Mouse (Mus musculus) liver, embryonic 11.5 days (tissue): ENCODE data around the gene Lrch4. TPM values are rescaled to one million over a fixed set of nuclear protein-coding genes. Genes with fewer than 3 reads are reported as not detected.

Source experiments
- polyA plus RNA-seq: library from polyadenylated mRNA; unstranded; fragments of >200 nt; fragmentation: Nextera tagmentation; extraction: Ambion mirVana; gene quantifications from 2 replicates; pipeline ENCODE4 v1.2.1, GENCODE M21; 2014

The Lrch4 gene
- polyA plus RNA-seq, 1 experiment from 2014 or later = 54.5 TPM

Other genes starting within 250 kb of the Lrch4 start
- 0.39 and 0.49 TPM in 2 replicates for gene Zan, start 152.1 kb upstream of the Lrch4 start, polyA plus RNA-seq
- gene Pop7, start 126.6 kb upstream of the Lrch4 start, polyA plus RNA-seq = 61.4 and 70.6 TPM in 2 replicates
- 7.0 and 9.0 TPM in 2 replicates for gene Gigyf1, start 110.6 kb upstream of the Lrch4 start, polyA plus RNA-seq
- gene Epo, start 95.9 kb upstream of the Lrch4 start, polyA plus RNA-seq = 4.6 and 7.8 TPM in 2 replicates
- 306 and 319 TPM in 2 replicates for gene Gnb2, start 95.6 kb upstream of the Lrch4 start, polyA plus RNA-seq
- 0.70 and 0.79 TPM in 2 replicates for gene Actl6b, start 75.6 kb upstream of the Lrch4 start, polyA plus RNA-seq
- gene Tfr2, start 59.3 kb upstream of the Lrch4 start, polyA plus RNA-seq = 60.5 and 65.4 TPM in 2 replicates
- gene Mospd3, start 28.1 kb upstream of the Lrch4 start, polyA plus RNA-seq = 58.5 and 59.7 TPM in 2 replicates
- 43.9 and 49.2 TPM in 2 replicates for gene Pcolce, start 15.3 kb upstream of the Lrch4 start, polyA plus RNA-seq
- gene Fbxo24, start 119 bp upstream of the Lrch4 start, polyA plus RNA-seq = 0.18 TPM in 1 of 2 replicates, not detected in the other
- 11.6 and 13.2 TPM in 2 replicates for gene Gm20605, start 54 bp downstream of the Lrch4 start, polyA plus RNA-seq
- 7.1 and 11.9 TPM in 2 replicates for gene Sap25, start 12.2 kb downstream of the Lrch4 start, polyA plus RNA-seq
- gene Irs3, start 16.6 kb downstream of the Lrch4 start, polyA plus RNA-seq = 0.12 and 0.49 TPM in 2 replicates
- gene Agfg2, start 55.6 kb downstream of the Lrch4 start, polyA plus RNA-seq = 29.3 and 32.4 TPM in 2 replicates
- 0.39 and 0.43 TPM in 2 replicates for gene Nyap1, start 112.5 kb downstream of the Lrch4 start, polyA plus RNA-seq
- gene Tsc22d4, start 116.6 kb downstream of the Lrch4 start, polyA plus RNA-seq = 129 and 134 TPM in 2 replicates
- 49.4 and 55.0 TPM in 2 replicates for gene Ppp1r35, start 149.7 kb downstream of the Lrch4 start, polyA plus RNA-seq
- 9.3 and 11.1 TPM in 2 replicates for gene Mepce, start 158.5 kb downstream of the Lrch4 start, polyA plus RNA-seq
- gene Zcwpw1, start 158.7 kb downstream of the Lrch4 start, polyA plus RNA-seq = 10.2 and 13.1 TPM in 2 replicates
- gene Pilra, start 207.2 kb downstream of the Lrch4 start, polyA plus RNA-seq = 1.3 and 1.5 TPM in 2 replicates
- 1.5 and 1.6 TPM in 2 replicates for gene Pilrb1, start 229.0 kb downstream of the Lrch4 start, polyA plus RNA-seq
- gene Pilrb2, start 242.7 kb downstream of the Lrch4 start, polyA plus RNA-seq = 1.3 and 2.1 TPM in 2 replicates